Mouse (Mus musculus) myocyte (in vitro differentiated cells): ENCODE measurements around the gene Ppp2r5d. TPM values are rescaled to one million over a fixed set of nuclear protein-coding genes. Genes with fewer than 3 reads are reported as not detected.

ENCODE experiments used
- H3K27me3 ChIP-seq: one replicate; pipeline ENCODE4 v1.6.1; 2011; ENCODE audit not compliant: control insufficient read depth, insufficient read depth, insufficient read length
- H3K36me3 ChIP-seq: one replicate; pipeline ENCODE4 v1.6.1; 2011; ENCODE audit not compliant: control insufficient read depth, insufficient read depth
- H3K4me2 ChIP-seq: one replicate; pipeline ENCODE4 v1.6.1; 2011; ENCODE audit warnings: low read depth, control low read depth
- H3K4me3 ChIP-seq: one replicate; pipeline ENCODE4 v1.5.1; 2011; ENCODE audit warnings: mild to moderate bottlenecking, control low read depth, moderate library complexity
- H3K79me2 ChIP-seq: one replicate; pipeline ENCODE4 v1.6.1; 2011; ENCODE audit not compliant: control insufficient read depth, insufficient read depth
- H3ac ChIP-seq: one replicate; pipeline ENCODE4 v1.6.1; 2011; ENCODE audit not compliant: control insufficient read depth, insufficient read length
- CEBPB ChIP-seq: IDR thresholded peaks from 2 replicates; pipeline ENCODE4 v1.6.1; 2011; ENCODE audit warnings: mild to moderate bottlenecking, moderate library complexity; ENCODE audit not compliant: poor library complexity, insufficient read depth, severe bottlenecking
- E2F4 ChIP-seq: IDR thresholded peaks from one replicate; pipeline ENCODE4 v1.6.1; 2011; ENCODE audit warnings: mild to moderate bottlenecking, control low read depth, moderate library complexity; ENCODE audit not compliant: insufficient read depth
- MAX ChIP-seq: IDR thresholded peaks from one replicate; pipeline ENCODE4 v1.6.1; 2011; ENCODE audit warnings: low read depth, mild to moderate bottlenecking, control low read depth
- MYOD1 ChIP-seq, 3 experiments: IDR thresholded peaks; one replicate each; pipeline ENCODE4 v1.6.1; 2011; ENCODE audit warnings: control low read depth in 2 of 3, low read depth in 2 of 3, mild to moderate bottlenecking in 2 of 3, moderate library complexity in 1 of 3; ENCODE audit not compliant: insufficient read length in 2 of 3, control insufficient read depth in 1 of 3
- MYOG ChIP-seq, 3 experiments: IDR thresholded peaks; one replicate each; pipeline ENCODE4 v1.6.1; 2011; ENCODE audit warnings: control low read depth in 2 of 3, low read depth in 2 of 3, mild to moderate bottlenecking in 2 of 3; ENCODE audit not compliant: insufficient read length in 2 of 3, control insufficient read depth in 1 of 3, insufficient read depth in 1 of 3
- POLR2A ChIP-seq: IDR thresholded peaks from one replicate; pipeline ENCODE4 v1.6.1; 2011; ENCODE audit warnings: low read depth, mild to moderate bottlenecking, control low read depth, moderate library complexity; ENCODE audit not compliant: insufficient read length
- POLR2AphosphoS2 ChIP-seq: IDR thresholded peaks from one replicate; pipeline ENCODE4 v1.6.1; 2011; ENCODE audit warnings: low read depth, control low read depth; ENCODE audit not compliant: insufficient read length
- REST ChIP-seq: IDR thresholded peaks from one replicate; pipeline ENCODE4 v1.6.1; 2011; ENCODE audit warnings: mild to moderate bottlenecking, control low read depth, moderate library complexity; ENCODE audit not compliant: insufficient read depth, insufficient read length
- SRF ChIP-seq: IDR thresholded peaks from one replicate; pipeline ENCODE4 v1.6.1; 2011; ENCODE audit warnings: low read depth; ENCODE audit not compliant: control insufficient read depth, insufficient read length
- TCF12 ChIP-seq: IDR thresholded peaks from one replicate; pipeline ENCODE4 v1.6.1; 2011; ENCODE audit warnings: mild to moderate bottlenecking, control low read depth; ENCODE audit not compliant: poor library complexity, insufficient read depth, severe bottlenecking
- TCF3 ChIP-seq: IDR thresholded peaks from one replicate; pipeline ENCODE4 v1.6.1; 2011; ENCODE audit warnings: low read depth, control low read depth; ENCODE audit not compliant: insufficient read length
- USF1 ChIP-seq: IDR thresholded peaks from one replicate; pipeline ENCODE4 v1.6.1; 2011; ENCODE audit warnings: low read depth, mild to moderate bottlenecking, control low read depth, moderate library complexity
- polyA plus RNA-seq: library from polyadenylated mRNA; unstranded; fragments of >200 nt; fragmentation: generic; extraction: Trizol; gene quantifications from one replicate; pipeline ENCODE4 v1.2.1, GENCODE M21; 2012; ENCODE audit warnings: missing spikeins

Ppp2r5d gene
- polyA plus RNA-seq, 1 experiment: 79.6 TPM

DNA sequence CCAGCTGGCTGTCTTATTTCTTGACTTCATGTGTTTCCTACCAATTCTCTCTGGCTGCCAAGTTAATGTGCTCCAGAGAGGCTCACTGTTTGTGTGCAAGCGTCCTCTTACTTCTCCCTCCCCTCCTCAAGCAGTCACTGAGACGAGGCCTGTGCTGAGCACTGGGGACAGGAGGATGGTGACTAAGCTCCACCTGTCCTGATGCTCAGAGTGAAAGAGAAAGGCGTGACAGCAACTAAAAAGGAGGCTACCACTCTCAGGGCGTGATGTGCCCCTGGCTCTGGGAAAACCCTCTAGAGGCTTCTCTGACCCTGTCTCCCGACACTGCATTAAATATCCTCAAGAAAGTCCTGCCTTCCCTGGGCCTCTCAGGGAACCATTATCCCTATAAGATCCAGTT lies 44.4 kb upstream of the Ppp2r5d start:
- no peaks in the 10 kb centered on the region for H3K27me3 ChIP-seq
- no peak overlapping the region for H3K4me3 ChIP-seq
- no peak overlapping the region for H3ac ChIP-seq
- no peaks in the 10 kb centered on the region for H3K36me3 ChIP-seq
- TF ChIP-seq USF1 (no peak), TCF3 (no peak), REST (no peak), POLR2A (no peak), POLR2AphosphoS2 (no peak), E2F4 (no peak), MAX (no peak), MYOD1 (IDR thresholded peaks at IDR 0.05; ENCODE audit: control insufficient read depth in 1 of 3, insufficient read length in 2 of 3, low read depth in 2 of 3) (no peak), TCF12 (no peak), MYOG (IDR thresholded peaks at IDR 0.05; ENCODE audit: control insufficient read depth in 1 of 3, insufficient read depth in 1 of 3, insufficient read length in 2 of 3, low read depth in 2 of 3) (no peak), SRF (no peak), CEBPB (no peak)
- no peak overlapping the region for H3K4me2 ChIP-seq
- H3K79me2 ChIP-seq: peaks cover 28% of the 10 kb centered on the region

DNA sequence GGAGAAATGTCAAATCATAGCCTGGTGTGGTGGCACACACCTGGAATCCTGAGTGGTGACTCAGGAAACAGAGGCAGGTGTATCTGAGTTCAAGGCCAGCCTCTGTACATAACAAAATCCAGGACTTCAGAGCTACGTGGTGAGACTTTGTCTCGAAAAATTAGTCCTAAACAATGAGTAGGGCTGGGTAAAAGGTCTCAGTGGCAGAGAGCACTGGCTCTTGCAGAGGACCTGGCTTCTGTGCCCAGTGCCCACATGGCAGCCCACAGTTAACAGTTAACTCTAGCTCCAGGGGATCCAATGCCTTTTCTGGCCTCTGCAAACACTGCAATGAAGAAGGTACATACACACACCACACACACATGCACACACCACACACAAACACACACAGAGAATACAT lies 42.9 kb upstream of the Ppp2r5d start:
- TF ChIP-seq POLR2A (no peak), REST (no peak), USF1 (no peak), MYOG (IDR thresholded peaks at IDR 0.05; ENCODE audit: control insufficient read depth in 1 of 3, insufficient read depth in 1 of 3, insufficient read length in 2 of 3, low read depth in 2 of 3) (no peak), POLR2AphosphoS2 (no peak), SRF (no peak), TCF3 (no peak), E2F4 (no peak), MAX (no peak), CEBPB (no peak), TCF12 (no peak)
- Histone ChIP-seq H3K27me3 (no peaks in the 10 kb centered on the region), H3K36me3 (no peaks in the 10 kb centered on the region), H3K4me3 (no peak overlapping the region), H3ac (no peak overlapping the region), H3K4me2 (no peak overlapping the region), H3K79me2 (peaks cover 28% of the 10 kb centered on the region)

- no peaks in the 10 kb centered on the region for H3K36me3 ChIP-seq
- H3K4me3 ChIP-seq: no peak overlapping the region
- TF ChIP-seq TCF12: no peak
- TF ChIP-seq MYOD1 (IDR thresholded peaks at IDR 0.05; ENCODE audit: control insufficient read depth in 1 of 3, insufficient read length in 2 of 3, low read depth in 2 of 3): no peak
- no peak for TF ChIP-seq TCF3
- no peak for TF ChIP-seq MAX
- no peak for TF ChIP-seq POLR2AphosphoS2
- TF ChIP-seq E2F4: no peak
- H3K27me3 ChIP-seq: no peaks in the 10 kb centered on the region
- no peak overlapping the region for H3ac ChIP-seq
- H3K4me2 ChIP-seq: no peak overlapping the region
- peaks cover 28% of the 10 kb centered on the region for H3K79me2 ChIP-seq
Measured at GRCm38 (mm10) chr17:46747234-46747633, 42.3 kb upstream of the Ppp2r5d start.

- no peak overlapping the region for H3ac ChIP-seq
- no peaks in the 10 kb centered on the region for H3K36me3 ChIP-seq
- no peak overlapping the region for H3K4me3 ChIP-seq
- H3K27me3 ChIP-seq: no peaks in the 10 kb centered on the region
- no peak overlapping the region for H3K4me2 ChIP-seq
- H3K79me2 ChIP-seq: peaks cover 18% of the 10 kb centered on the region
- TF ChIP-seq REST: no peak
- no peak for TF ChIP-seq E2F4
- TF ChIP-seq CEBPB: no peak
- TF ChIP-seq MYOG (IDR thresholded peaks at IDR 0.05; ENCODE audit: control insufficient read depth in 1 of 3, insufficient read depth in 1 of 3, insufficient read length in 2 of 3, low read depth in 2 of 3): no peak
- no peak for TF ChIP-seq MYOD1 (IDR thresholded peaks at IDR 0.05; ENCODE audit: control insufficient read depth in 1 of 3, insufficient read length in 2 of 3, low read depth in 2 of 3)
- no peak for TF ChIP-seq SRF
- TF ChIP-seq MAX: no peak
- TF ChIP-seq TCF12: no peak
Measured at GRCm38 (mm10) chr17:46745506-46745905, 40.6 kb upstream of the Ppp2r5d start.

DNA sequence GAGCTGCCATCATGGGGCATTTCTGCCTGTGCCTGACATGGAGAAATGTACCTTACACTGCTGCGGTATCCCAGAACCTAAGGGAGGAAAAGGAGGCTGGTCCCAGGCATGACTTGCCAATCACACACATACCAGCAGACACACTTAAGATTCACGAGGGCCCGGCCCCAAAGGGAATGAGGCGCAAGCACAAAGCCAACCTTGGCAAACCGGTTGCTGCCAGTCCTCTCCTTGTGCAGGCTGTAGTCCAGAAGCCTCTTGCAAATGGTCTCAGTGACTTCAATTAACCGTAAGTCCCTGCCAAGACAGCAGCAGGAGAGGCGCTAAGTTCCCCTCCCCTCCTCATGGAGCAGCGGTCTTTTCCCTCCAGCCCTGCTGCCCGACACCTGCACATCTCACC lies 38.1 kb upstream of the Ppp2r5d start:
- H3K4me3 ChIP-seq: no peak overlapping the region
- H3K36me3 ChIP-seq: no peaks in the 10 kb centered on the region
- H3K27me3 ChIP-seq: no peaks in the 10 kb centered on the region
- no peak overlapping the region for H3ac ChIP-seq
- H3K79me2 ChIP-seq: peaks cover under 1% of the 10 kb centered on the region
- no peak overlapping the region for H3K4me2 ChIP-seq
- no peak for TF ChIP-seq TCF12
- TF ChIP-seq USF1: no peak
- TF ChIP-seq MYOG (IDR thresholded peaks at IDR 0.05; ENCODE audit: control insufficient read depth in 1 of 3, insufficient read depth in 1 of 3, insufficient read length in 2 of 3, low read depth in 2 of 3): no peak
- no peak for TF ChIP-seq TCF3
- TF ChIP-seq REST: no peak
- TF ChIP-seq POLR2A: no peak
- no peak for TF ChIP-seq POLR2AphosphoS2
- no peak for TF ChIP-seq MAX
- no peak for TF ChIP-seq E2F4
- no peak for TF ChIP-seq SRF
- no peak for TF ChIP-seq MYOD1 (IDR thresholded peaks at IDR 0.05; ENCODE audit: control insufficient read depth in 1 of 3, insufficient read length in 2 of 3, low read depth in 2 of 3)
- no peak for TF ChIP-seq CEBPB
